Mouse (Mus musculus): ENCODE measurements around the gene Acacb.

DNA sequence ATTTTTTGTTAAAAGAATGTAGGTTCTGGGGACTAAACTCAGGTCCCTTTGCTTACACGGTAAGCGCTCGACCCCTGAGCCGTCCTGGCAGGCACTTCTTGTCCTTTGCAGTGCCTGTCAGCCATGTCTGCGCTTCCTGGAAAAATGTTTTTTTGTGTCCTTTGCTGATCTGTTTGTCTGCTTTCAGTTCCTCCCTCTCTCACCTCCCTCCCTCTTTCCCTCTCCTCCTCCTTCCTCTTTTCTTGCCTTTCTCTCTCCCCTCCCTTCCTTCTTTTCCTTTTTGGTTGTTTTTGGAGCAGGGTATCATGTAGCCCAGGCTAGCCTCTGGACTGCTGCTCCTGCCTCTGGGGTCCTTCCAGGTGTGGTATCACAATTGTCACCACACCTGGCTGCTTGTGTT is 31.3 kb upstream of the Acacb start:
- TF ChIP-seq POLR2A (IDR thresholded peaks at IDR 0.05; ENCODE audit: control insufficient read depth, low read depth, low read length), result no peak
- no peak for TF ChIP-seq CTCF (IDR thresholded peaks at IDR 0.05; ENCODE audit: control insufficient read depth, insufficient read depth, insufficient replicate concordance, low read depth, low read length)

Data from testis, adult 2 months (tissue).